In genomic region chr4:141167156-141167555, GRCm38 (mm10) we compare ENCODE assay signal across 30 mouse cellular contexts. TPM values are rescaled to one million over a fixed set of nuclear protein-coding genes. Genes with fewer than 3 reads are reported as not detected.
DNase-seq lines count a peak whose midpoint lies in the region; TF ChIP-seq lines count a peak whose summit lies in the region.
"Had no signal": no experiment of that assay in that cellular context is flagged by ENCODE, and none has a peak within 500 bp of the region (broad histone marks: within the 10 kb centered on the region; RNA-seq: fewer than 3 reads in every experiment).

No protein-coding gene starts in this region.

- WGBS in embryonic facial prominence, embryonic 10.5 days, result 93% methylated on average over 3 of the region's 3 CpGs
- 96% methylated on average over 3 of the region's 3 CpGs for WGBS in heart, embryonic 10.5 days

- no peaks in the 10 kb centered on the region for H3K9me3 ChIP-seq in E14TG2a.4 (ENCODE audit: low read length)
- peaks cover 15% of the 10 kb centered on the region; the same call in 1 of the 2 replicates for H3K9me3 ChIP-seq in embryonic facial prominence, embryonic 10.5 days
- no peaks in the 10 kb centered on the region for H3K9me3 ChIP-seq in heart, embryonic 10.5 days
- H3K9me3 ChIP-seq: embryonic facial prominence, embryonic 15.5 days; limb, embryonic 10.5 days; limb, embryonic 15.5 days; midbrain, embryonic 15.5 days; neural tube, embryonic 15.5 days had no signal

- intact Hi-C loops in left cerebral cortex, adult 2 months (cut with DNase I), result no loop called here

- peaks cover 55% of the 10 kb centered on the region for H3K4me1 ChIP-seq in E14TG2a.4 (replicated peaks; ENCODE audit: low read depth, low read length)
- no peaks in the 10 kb centered on the region; the same call in 1 of the 2 replicates for H3K4me1 ChIP-seq in embryonic facial prominence, embryonic 10.5 days
- peaks cover 9% of the 10 kb centered on the region; the same call in 1 of the 2 replicates for H3K4me1 ChIP-seq in heart, embryonic 10.5 days
- H3K4me1 ChIP-seq: embryonic facial prominence, embryonic 15.5 days; forebrain, embryonic 13.5 days; hindbrain, embryonic 12.5 days; limb, embryonic 10.5 days; limb, embryonic 15.5 days; midbrain, embryonic 10.5 days; midbrain, embryonic 15.5 days; neural tube, embryonic 15.5 days had no signal

- no peaks in the 10 kb centered on the region for H3K27me3 ChIP-seq in E14TG2a.4 (ENCODE audit: insufficient read depth, low read length)
- H3K27me3 ChIP-seq in embryonic facial prominence, embryonic 10.5 days (replicated peaks; ENCODE audit: low read depth, poor library complexity, severe bottlenecking), result no peaks in the 10 kb centered on the region
- H3K27me3 ChIP-seq in heart, embryonic 10.5 days (ENCODE audit: insufficient read depth, poor library complexity, severe bottlenecking), result no peaks in the 10 kb centered on the region
- H3K27me3 ChIP-seq: embryonic facial prominence, embryonic 15.5 days; forebrain, embryonic 13.5 days; hindbrain, embryonic 12.5 days; limb, embryonic 15.5 days; midbrain, embryonic 15.5 days; neural tube, embryonic 15.5 days had no signal

- DNase-seq in left cerebral cortex, adult 2 months (ENCODE audit: extremely low spot score in 1 of 2, low spot score in 2 of 2), result no peak
- no peak for DNase-seq in left cerebral cortex, adult 11 months (ENCODE audit: low spot score)
- DNase-seq in ES-CJ7 (ENCODE audit: low read depth, low spot score) (peak; percentile 73), ZHBTc4 (ENCODE audit: low read depth, low spot score) (peak; percentile 63), adipocyte (ENCODE audit: low spot score) (no peak)
- DNase-seq in embryonic facial prominence, embryonic 10.5 days (ENCODE audit: low spot score), result no peak
- no peak for DNase-seq in heart, embryonic 10.5 days (ENCODE audit: low spot score)
- DNase-seq: adrenal gland, adult 2 months; adrenal gland, postnatal 36 days; B cell, adult 2 months; cerebellum, adult 2 months; cerebellum, postnatal 14 days; gastrocnemius, postnatal 14 days; heart, adult 18-20 months; kidney, adult 9 months; kidney, postnatal 14 days; lung, postnatal 10 days; retina, postnatal 1 day; right cerebral cortex, postnatal 14 days had no signal

- no peak overlapping the region for H3K27ac ChIP-seq in left cerebral cortex, adult 2 months
- no peak overlapping the region for H3K27ac ChIP-seq in embryonic facial prominence, embryonic 10.5 days (replicated peaks)
- no peak overlapping the region for H3K27ac ChIP-seq in heart, embryonic 10.5 days
- H3K27ac ChIP-seq: embryonic facial prominence, embryonic 15.5 days; forebrain, embryonic 13.5 days; hindbrain, embryonic 12.5 days; hindbrain, postnatal 0 days; limb, embryonic 10.5 days; limb, embryonic 15.5 days; macrophage; midbrain, embryonic 10.5 days; midbrain, embryonic 15.5 days; neural tube, embryonic 15.5 days had no signal

- H3K4me3 ChIP-seq in left cerebral cortex, adult 2 months, result no peak overlapping the region
- peak overlapping the region; percentile 68; the same call in 1 of the 2 replicates for H3K4me3 ChIP-seq in E14TG2a.4 (replicated peaks; ENCODE audit: low read length)
- H3K4me3 ChIP-seq in embryonic facial prominence, embryonic 10.5 days, result no peak overlapping the region
- H3K4me3 ChIP-seq in heart, embryonic 10.5 days, result no peak overlapping the region
- H3K4me3 ChIP-seq: embryonic facial prominence, embryonic 15.5 days; forebrain, embryonic 13.5 days; hindbrain, embryonic 12.5 days; limb, embryonic 10.5 days; limb, embryonic 15.5 days; midbrain, embryonic 10.5 days; midbrain, embryonic 15.5 days; neural tube, embryonic 15.5 days had no signal

- peak; percentile 17 for TF ChIP-seq CTCF in left cerebral cortex, adult 2 months (IDR thresholded peaks at IDR 0.05)
- peak; percentile 66 for TF ChIP-seq CTCF in E14TG2a.4 (conservative IDR thresholded peaks at IDR 0.05; ENCODE audit: low read length)

- H3K36me3 ChIP-seq in E14TG2a.4 (ENCODE audit: insufficient read depth, low read length), result peaks cover 54% of the 10 kb centered on the region
- peaks cover 89% of the 10 kb centered on the region for H3K36me3 ChIP-seq in embryonic facial prominence, embryonic 10.5 days (replicated peaks)
- H3K36me3 ChIP-seq in heart, embryonic 10.5 days, result peaks cover 59% of the 10 kb centered on the region

RNA-seq across cellular contexts. Expression of gene Fbxo42, which starts 19.4 kb away (rescaled TPM):
- total RNA-seq in left cerebral cortex, adult 2 months (2021), result 10 to 100 TPM; 29.3 to 30.3 TPM
- 29.3 and 30.6 TPM in 2 replicates for polyA plus RNA-seq in embryonic facial prominence, embryonic 10.5 days (2016; fragmentation: Nextera tagmentation; extraction: Ambion mirVana)
- 16.3 and 21.8 TPM in 2 replicates for polyA plus RNA-seq in heart, embryonic 10.5 days (2016; fragmentation: Nextera tagmentation; extraction: Ambion mirVana)

RNA-seq across cellular contexts. Expression of gene Szrd1, which starts 27.6 kb away (rescaled TPM):
- 10 to 100 TPM; 44.4 to 59.1 TPM for total RNA-seq in left cerebral cortex, adult 2 months (2021)
- 37.4 and 39.0 TPM in 2 replicates for polyA plus RNA-seq in embryonic facial prominence, embryonic 10.5 days (2016; fragmentation: Nextera tagmentation; extraction: Ambion mirVana)
- 36.6 and 39.0 TPM in 2 replicates for polyA plus RNA-seq in heart, embryonic 10.5 days (2016; fragmentation: Nextera tagmentation; extraction: Ambion mirVana)

RNA-seq across cellular contexts. Expression of gene Rsg1, which starts 46.6 kb away (rescaled TPM):
- total RNA-seq in left cerebral cortex, adult 2 months (2021), result 1 to 10 TPM; 2.7 to 4.4 TPM
- 8.4 and 8.5 TPM in 2 replicates for polyA plus RNA-seq in embryonic facial prominence, embryonic 10.5 days (2016; fragmentation: Nextera tagmentation; extraction: Ambion mirVana)
- 2.6 and 4.0 TPM in 2 replicates for polyA plus RNA-seq in heart, embryonic 10.5 days (2016; fragmentation: Nextera tagmentation; extraction: Ambion mirVana)
- polyA plus RNA-seq: macrophage had no signal

Comparison
In these comparisons a context has a peak if more than half of its experiments do, and no peak if none do; other contexts are left out.
1. DNase-seq: peak in ES-CJ7 (single experiment) and ZHBTc4 (single experiment); none in left cerebral cortex, adult 2 months (0 of 2), left cerebral cortex, adult 11 months (single experiment), adipocyte (single experiment), embryonic facial prominence, embryonic 10.5 days (single experiment) and heart, embryonic 10.5 days (single experiment).